Mouse (Mus musculus) right cerebral cortex, postnatal 14 days (tissue): ENCODE results near the gene Pappa.

Experiments used
- DNase-seq: peaks from one replicate; pipeline ENCODE4 v3.0.0; 2022

Gene Pappa

DNA sequence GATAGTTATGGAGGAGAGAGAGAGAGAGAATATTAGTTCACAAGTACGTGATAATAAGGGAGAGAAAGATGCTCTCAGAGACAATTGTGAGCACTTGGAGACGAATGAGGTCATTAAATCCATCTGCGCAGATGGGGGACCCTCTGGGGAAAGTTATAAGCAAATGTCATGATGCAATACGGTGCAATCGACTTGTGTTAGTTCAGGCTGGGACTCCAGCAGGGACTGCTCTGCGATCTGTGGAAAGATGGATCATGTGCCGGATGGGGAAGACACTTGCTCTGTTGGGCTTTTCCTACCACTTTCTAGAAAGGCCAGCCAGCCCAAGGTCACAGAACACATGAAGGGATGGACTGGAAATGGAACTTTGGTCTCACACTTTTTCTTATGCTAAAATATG is 226.5 kb downstream of the Pappa start:
- no peak for DNase-seq

GRCm38 (mm10) chr4:65354580-65354979 is 230.6 kb downstream of the Pappa start:
- no peak for DNase-seq

DNA sequence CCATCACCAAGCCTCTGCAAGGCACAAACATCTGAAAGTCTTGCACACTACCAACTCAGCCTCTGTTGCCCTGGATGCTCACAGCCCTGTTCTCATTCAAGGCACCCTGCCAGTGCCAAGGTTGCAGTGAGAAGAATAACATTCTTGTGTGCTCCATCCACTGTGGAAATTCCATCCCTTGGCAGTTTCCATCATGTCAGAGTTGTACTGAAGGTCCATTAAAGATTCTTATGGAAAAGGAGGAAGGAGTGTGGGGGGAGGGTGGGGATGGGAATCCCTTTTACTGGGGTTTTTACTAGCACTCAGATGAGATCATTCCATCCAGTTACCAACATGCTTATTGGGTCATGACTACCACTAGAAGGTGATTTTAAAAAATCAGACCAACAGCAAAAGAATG is 243.2 kb downstream of the Pappa start:
- no peak for DNase-seq

DNA sequence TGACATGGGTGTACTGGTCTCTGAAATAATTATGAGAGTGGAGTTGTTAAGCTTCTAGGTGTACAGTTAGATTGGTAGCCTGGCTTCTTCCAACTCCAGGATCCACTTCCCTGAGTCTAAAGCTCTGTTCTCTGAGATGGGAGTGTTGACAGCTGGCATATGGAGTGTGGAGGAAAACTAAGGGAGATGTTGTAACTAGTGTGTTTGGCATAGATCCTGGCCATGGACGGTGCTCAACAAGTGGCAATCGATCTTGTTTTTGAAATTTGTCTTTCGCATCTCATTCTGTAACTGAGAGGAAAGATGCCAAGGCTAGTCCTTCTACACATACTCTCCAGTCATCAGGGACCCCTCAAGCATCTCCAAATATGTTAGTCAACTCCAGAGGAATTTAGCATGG is 248.8 kb downstream of the Pappa start:
- no peak for DNase-seq

DNA sequence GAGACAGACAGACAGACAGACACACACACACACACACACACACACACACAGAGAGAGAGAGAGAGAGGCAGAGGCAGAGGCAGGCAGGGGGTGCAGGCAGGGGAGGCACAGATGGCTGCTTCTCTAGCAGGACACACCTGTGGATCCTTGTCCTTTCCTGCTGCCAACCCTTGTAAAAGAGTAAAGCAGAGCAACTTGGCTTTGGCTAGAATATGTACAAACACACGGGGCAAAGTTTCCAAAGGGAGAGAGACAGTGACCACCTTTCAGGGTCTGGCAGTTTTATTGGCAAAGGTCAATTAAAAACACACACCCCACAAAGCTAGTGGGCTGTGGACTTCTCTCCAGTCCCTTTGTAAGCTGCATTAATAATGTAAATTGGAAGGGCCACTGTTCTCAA is 249.9 kb downstream of the Pappa start:
- no peak for DNase-seq

- DNase-seq, result no peak
Measured at GRCm38 (mm10) chr4:65376571-65376970, 252.6 kb downstream of the Pappa start.

- no peak for DNase-seq
Measured at GRCm38 (mm10) chr4:65379461-65379860, 255.5 kb downstream of the Pappa start.

- no peak for DNase-seq
Measured at GRCm38 (mm10) chr4:65383070-65383469, 259.1 kb downstream of the Pappa start.

- no peak for DNase-seq
Measured at GRCm38 (mm10) chr4:65391001-65391400, 267.0 kb downstream of the Pappa start.

DNA sequence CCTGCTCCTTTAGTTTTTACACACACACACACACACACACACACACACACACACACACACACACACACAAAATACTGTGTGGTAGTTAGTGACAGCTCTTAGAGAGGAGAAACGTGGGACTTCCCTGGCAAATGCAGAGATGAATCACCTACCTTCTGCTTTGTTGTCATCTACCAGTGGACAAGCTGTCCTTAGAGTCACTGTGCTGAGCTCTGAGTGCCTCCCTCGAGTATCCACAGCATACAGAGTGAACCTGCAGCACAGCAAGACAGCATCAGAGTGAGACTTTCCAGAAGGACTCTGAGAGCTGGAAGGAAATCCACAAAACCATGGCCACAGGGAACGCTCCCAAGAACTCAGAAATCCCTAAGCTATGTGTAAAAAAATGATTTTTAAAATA is 272.8 kb downstream of the Pappa start:
- DNase-seq, result no peak

- DNase-seq, result no peak
Measured at GRCm38 (mm10) chr4:65399457-65399856, 275.5 kb downstream of the Pappa start.

- no peak for DNase-seq
Measured at GRCm38 (mm10) chr4:65402286-65402685, 278.3 kb downstream of the Pappa start.

DNA sequence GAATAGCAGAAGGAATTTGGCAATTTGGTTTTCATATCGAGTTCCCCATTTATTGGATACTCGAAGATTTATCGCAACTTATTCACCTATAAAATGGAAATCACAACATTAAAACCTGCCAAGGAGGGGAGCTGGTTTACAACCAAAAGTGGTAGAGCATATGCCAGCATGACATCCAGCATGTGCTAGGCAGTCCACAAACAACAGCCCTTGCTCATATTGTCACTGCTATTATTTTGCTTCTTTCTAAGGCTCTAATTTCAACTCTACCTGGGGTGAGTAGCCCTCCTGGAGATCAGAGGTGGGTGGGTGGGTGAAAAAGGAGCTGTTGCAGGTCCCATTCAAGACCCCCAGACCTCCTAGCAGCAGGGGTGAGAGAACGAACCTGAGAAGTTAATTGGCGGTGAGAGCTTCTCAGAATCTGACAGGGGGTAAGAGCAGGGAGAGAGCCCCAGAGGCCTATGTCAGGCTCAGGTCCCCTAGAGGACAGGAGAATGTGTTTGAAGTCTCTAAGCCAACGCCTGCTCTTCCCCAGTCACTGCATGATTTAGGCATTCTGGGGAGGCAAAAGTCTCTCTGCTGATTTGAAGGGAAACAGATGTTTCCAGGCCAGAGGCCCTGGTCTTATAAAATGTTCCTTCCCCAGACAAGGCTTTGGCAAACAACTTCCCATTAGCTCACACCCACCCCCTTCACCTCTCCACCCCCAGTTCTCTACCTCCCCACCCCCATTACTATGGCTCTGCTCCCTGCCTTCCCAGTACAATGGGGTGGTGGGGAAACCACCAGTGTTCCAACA is 279.1 kb downstream of the Pappa start:
- DNase-seq, result no peak
